Mouse (Mus musculus) testis, adult 10 weeks (tissue): ENCODE data around the gene Pde8a. TPM values are rescaled to one million over a fixed set of nuclear protein-coding genes. Genes with fewer than 3 reads are reported as not detected.

Experiments
- polyA plus RNA-seq: library from polyadenylated mRNA; stranded (reverse); fragments of 350-450 nt; fragmentation: Illumina TruSeq; extraction: RNeasy Lipid Tissue Mini Kit (QIAGEN cat#74804); gene quantifications from one replicate; pipeline ENCODE4 v1.2.3, GENCODE M21; 2014; ENCODE audit warnings: low read depth, low replicate concordance

Gene Pde8a
- 348 TPM for polyA plus RNA-seq

GRCm38 (mm10) chr7:81213347-81214152, at the start of gene Pde8a:
Pde8a (plus strand) TSS chr7:81213596.

DNA sequence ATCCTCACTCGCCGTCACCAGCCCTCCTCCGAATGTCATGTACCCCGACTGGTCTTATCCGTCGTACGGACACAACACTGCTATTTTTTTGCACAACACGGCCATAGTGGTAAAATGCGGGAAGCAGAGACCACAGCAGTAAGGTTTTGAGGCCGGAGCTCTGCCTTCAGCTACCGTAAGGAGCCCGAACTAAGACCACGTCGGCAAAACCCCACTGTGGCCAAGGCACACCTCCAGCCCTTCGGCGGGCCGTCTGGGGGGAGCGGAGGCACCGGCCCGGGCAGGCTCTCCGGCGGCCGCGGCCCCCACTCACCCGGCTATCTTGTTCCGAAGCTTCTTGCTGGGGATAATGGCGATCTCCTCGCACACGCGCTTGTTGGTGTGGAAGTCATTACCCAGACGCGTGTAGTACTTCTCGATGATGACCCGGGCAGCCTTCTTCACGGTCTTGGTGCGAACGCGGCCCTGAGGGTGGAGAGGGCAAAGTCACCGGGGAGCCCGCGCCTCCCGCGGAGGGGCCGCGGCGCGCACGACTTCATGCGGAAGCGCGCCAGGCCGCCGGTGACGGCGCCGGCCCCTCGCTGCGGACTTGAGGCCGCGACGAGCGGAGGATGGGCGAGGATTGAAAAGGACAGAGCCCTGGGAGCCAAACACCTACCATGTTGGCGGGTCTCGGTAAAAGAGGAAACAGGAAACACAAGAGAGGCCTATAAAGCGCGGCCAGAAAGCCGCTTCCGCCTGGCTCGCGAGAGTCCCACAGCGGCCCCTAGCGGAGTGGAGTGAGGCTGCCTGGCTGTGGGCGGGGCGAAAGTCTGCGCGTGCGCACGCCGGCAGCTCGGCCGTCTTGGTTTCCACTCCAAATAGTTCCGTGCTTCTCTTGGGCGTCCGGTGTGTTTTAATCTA, 131.4 kb downstream of the Pde8a start, which contains the start of gene Rps17:
Rps17 (minus strand) TSS at position 711 of the 903 bp plus-strand sequence.

Other genes starting within 250 kb of the Pde8a start
- gene Zfp592, start 219.9 kb upstream of the Pde8a start, polyA plus RNA-seq, result 6.3 TPM
- 0.04 TPM for gene Alpk3, start 156.0 kb upstream of the Pde8a start, polyA plus RNA-seq
- gene Slc28a1, start 98.8 kb upstream of the Pde8a start, polyA plus RNA-seq, result 0.07 TPM
- gene Rps17, start 131.7 kb downstream of the Pde8a start, polyA plus RNA-seq, result 184 TPM
- 18.3 TPM for gene Cpeb1, start 241.9 kb downstream of the Pde8a start, polyA plus RNA-seq